Comparison of ENCODE assay signal across 17 mouse cellular contexts in genomic region chr13:82719500-82719899, GRCm38 (mm10).
DNase-seq lines count a peak whose midpoint lies in the region; ATAC-seq lines count a peak whose summit lies in the region.
"Had no signal": no experiment of that assay in that cellular context is flagged by ENCODE, and none has a peak within 500 bp of the region (broad histone marks: within the 10 kb centered on the region; RNA-seq: fewer than 3 reads in every experiment).

No protein-coding gene starts in this region.

- peak; percentile 91 for ATAC-seq in frontal cortex, adult (ENCODE audit: low TSS enrichment)
- ATAC-seq: activated CD4-positive, CD25-positive, alpha-beta regulatory T cell, adult 4 months; CD4-positive, CD25-positive, alpha-beta regulatory T cell, adult 4 months; Patski had no signal

- no peak for DNase-seq in frontal cortex, postnatal 36 days (ENCODE audit: low spot score in 2 of 2)
- peak; percentile 26 for DNase-seq in telencephalon, adult 2 months (ENCODE audit: low read depth, low spot score)
- no peak for DNase-seq in thymus, postnatal 4 days
- DNase-seq: adrenal gland, adult 2 months; adrenal gland, adult 8-10 months; adrenal gland, postnatal 10 days; adrenal gland, postnatal 14 days; adrenal gland, postnatal 25 days; adrenal gland, postnatal 36 days; B cell, adult 2 months; cerebellum, adult 11 months; cerebellum, adult 11-12 months; cerebellum, adult 18-20 months had no signal
